Comparison of ENCODE assay signal across 24 mouse cellular contexts in genomic region chr2:95833505-95833904, GRCm38 (mm10).
"Had no signal": no experiment of that assay in that cellular context is flagged by ENCODE, and none has a peak within 500 bp of the region (broad histone marks: within the 10 kb centered on the region; RNA-seq: fewer than 3 reads in every experiment).

No protein-coding gene starts in this region.

- H3K9ac ChIP-seq: forebrain, postnatal 0 days; heart, embryonic 13.5 days; heart, embryonic 15.5 days; hindbrain, embryonic 13.5 days; hindbrain, embryonic 15.5 days; kidney, embryonic 15.5 days had no signal

- H3K9me3 ChIP-seq: heart, embryonic 13.5 days; heart, embryonic 15.5 days; hindbrain, embryonic 13.5 days; hindbrain, embryonic 15.5 days; kidney, embryonic 15.5 days had no signal

- ATAC-seq: forebrain, postnatal 0 days; hindbrain, postnatal 0 days; intestine, embryonic 16.5 days had no signal

- H3K27ac ChIP-seq: heart, adult 2 months; heart, embryonic 13.5 days; heart, embryonic 15.5 days; hindbrain, embryonic 13.5 days; hindbrain, embryonic 15.5 days; hindbrain, postnatal 0 days; kidney, embryonic 15.5 days; kidney, postnatal 0 days had no signal

- DNase-seq: forebrain, postnatal 0 days; gastrocnemius, postnatal 14 days; gastrocnemius, postnatal 36 days; heart, adult 11 months; heart, adult 2 months; heart, postnatal 14 days; heart, postnatal 36 days; kidney, adult 11 months; kidney, adult 2 months; kidney, adult 9 months; kidney, postnatal 14 days; kidney, postnatal 36 days; layer of hippocampus, adult 9-11 months; layer of hippocampus, postnatal 36 days; left cerebral cortex, postnatal 4 days had no signal

- H3K36me3 ChIP-seq: heart, embryonic 13.5 days; heart, embryonic 15.5 days; hindbrain, embryonic 13.5 days; hindbrain, embryonic 15.5 days; kidney, embryonic 15.5 days had no signal

- H3K4me1 ChIP-seq: heart, embryonic 13.5 days; heart, embryonic 15.5 days; hindbrain, embryonic 13.5 days; hindbrain, embryonic 15.5 days; kidney, embryonic 15.5 days had no signal

- H3K4me3 ChIP-seq: heart, adult 2 months; heart, embryonic 13.5 days; heart, embryonic 15.5 days; hindbrain, embryonic 13.5 days; hindbrain, embryonic 15.5 days; kidney, embryonic 15.5 days had no signal

- H3K27me3 ChIP-seq: heart, embryonic 13.5 days; heart, embryonic 15.5 days; hindbrain, embryonic 13.5 days; hindbrain, embryonic 15.5 days; kidney, embryonic 15.5 days had no signal

- H3K4me2 ChIP-seq: heart, embryonic 11.5 days; heart, embryonic 13.5 days; heart, embryonic 15.5 days; hindbrain, embryonic 13.5 days; hindbrain, embryonic 15.5 days; kidney, embryonic 15.5 days had no signal
